Mouse (Mus musculus) kidney, adult 2 months (tissue): ENCODE results near the gene Fip1l1. TPM values are rescaled to one million over a fixed set of nuclear protein-coding genes. Genes with fewer than 3 reads are reported as not detected.

Experiments
- DNase-seq: peaks from one replicate; pipeline ENCODE4 v3.0.0; 2021
- H3K27ac ChIP-seq: fragments of 200-500 bp; 2 replicates; pipeline ENCODE4 v1.5.1; 2012; ENCODE audit warnings: low read depth, low read length, control low read depth, inconsistent platforms; ENCODE audit not compliant: insufficient read depth
- H3K27me3 ChIP-seq: fragments of 200-500 bp; replicated peaks from 2 replicates; pipeline ENCODE4 v1.6.1; 2012; ENCODE audit warnings: mild to moderate bottlenecking, moderate library complexity, low read length, inconsistent platforms; ENCODE audit not compliant: control insufficient read depth, insufficient read depth
- H3K36me3 ChIP-seq: fragments of 200-500 bp; 2 replicates; pipeline ENCODE4 v1.6.1; 2012; ENCODE audit warnings: mild to moderate bottlenecking, moderate library complexity, low read length, inconsistent platforms; ENCODE audit not compliant: control insufficient read depth, insufficient read depth
- H3K4me1 ChIP-seq: fragments of 200-500 bp; 2 replicates; pipeline ENCODE4 v1.6.1; 2011; ENCODE audit warnings: low read length; ENCODE audit not compliant: control insufficient read depth, insufficient read depth
- H3K4me3 ChIP-seq: fragments of 200-500 bp; 2 replicates; pipeline ENCODE4 v1.5.1; 2011; ENCODE audit warnings: mild to moderate bottlenecking, low read depth, low read length, control low read depth; ENCODE audit not compliant: insufficient read depth
- CTCF ChIP-seq: fragments of 200-500 bp; conservative IDR thresholded peaks from 2 replicates; pipeline ENCODE4 v1.5.1; 2011; ENCODE audit warnings: low read depth, mild to moderate bottlenecking, control low read depth, low read length, moderate library complexity, mixed read lengths; ENCODE audit not compliant: insufficient read depth, insufficient read length
- POLR2A ChIP-seq: fragments of 200-500 bp; IDR thresholded peaks from one replicate; pipeline ENCODE4 v1.6.1; 2011; ENCODE audit warnings: low read depth, low read length, control low read depth
- WGBS: fragments of 180-500 bp; shearing (Covaris S2); methylation state at CpG from one replicate; pipeline ENCODE4 v1.1.7; 2018; 5-methylcytosine and 5-hydroxymethylcytosine counted together
- polyA plus RNA-seq: library from polyadenylated mRNA; depleted of rRNA; stranded (reverse); fragments of >200 nt; gene quantifications from 2 replicates; pipeline ENCODE4 v1.2.3, GENCODE M21; 2012; rRNA removed

The Fip1l1 gene
- 19.4 and 21.6 TPM in 2 replicates for polyA plus RNA-seq

DNA sequence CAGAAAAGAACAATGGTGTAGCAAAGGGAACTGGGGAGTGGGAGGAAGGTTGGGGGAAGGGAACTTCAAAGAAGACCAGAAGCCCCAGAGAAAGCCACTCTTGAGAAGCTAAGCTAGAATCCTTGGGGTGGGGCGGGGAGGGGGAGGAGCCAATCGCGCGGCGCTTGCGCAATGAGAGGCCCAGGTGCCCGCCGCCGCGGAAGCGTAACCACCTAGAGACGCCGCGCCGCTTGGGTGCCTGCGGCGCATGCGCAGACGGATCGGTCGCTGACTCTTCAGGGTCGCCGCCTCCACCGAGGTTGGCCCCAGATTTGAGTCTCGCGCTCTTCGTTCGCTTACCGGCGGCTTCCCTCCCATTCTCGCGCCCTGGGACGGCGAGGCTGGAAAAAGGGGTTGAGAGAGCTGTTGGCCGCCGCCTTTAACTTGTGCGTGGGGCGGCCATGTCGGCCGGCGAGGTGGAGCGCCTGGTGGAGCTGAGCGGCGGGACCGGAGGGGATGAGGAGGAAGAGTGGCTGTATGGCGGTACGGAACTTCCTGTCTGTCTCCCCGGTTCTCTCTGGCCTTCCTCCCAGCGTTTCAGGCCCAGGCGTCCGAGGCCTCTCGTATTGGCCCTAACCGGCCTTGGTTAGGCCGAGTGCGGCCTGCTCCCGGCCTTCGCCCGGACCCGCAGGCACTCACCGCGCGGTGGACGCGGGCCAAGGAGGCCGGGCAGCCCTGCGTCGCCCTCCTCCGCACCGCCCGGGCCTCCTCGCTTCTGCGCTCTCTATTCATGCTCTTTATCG, at the start of gene Fip1l1:
Gene Fip1l1, plus strand, starts transcription at position 210 of the 782 bp plus-strand sequence.
- peak within 1 kb of the TSS; percentile 90 for H3K27ac ChIP-seq
- peaks cover 2% of the 10 kb centered on the region; the same call in 1 of the 2 replicates for H3K36me3 ChIP-seq
- TF ChIP-seq CTCF (no peak), POLR2A (no peak)
- WGBS, result under 1% methylated on average over 73 of the region's 73 CpGs
- H3K4me3 ChIP-seq, result peak within 1 kb of the TSS; percentile 91
- peaks cover 9% of the 10 kb centered on the region for H3K4me1 ChIP-seq
- DNase-seq, result peak; percentile 94
- no peaks in the 10 kb centered on the region for H3K27me3 ChIP-seq

DNA sequence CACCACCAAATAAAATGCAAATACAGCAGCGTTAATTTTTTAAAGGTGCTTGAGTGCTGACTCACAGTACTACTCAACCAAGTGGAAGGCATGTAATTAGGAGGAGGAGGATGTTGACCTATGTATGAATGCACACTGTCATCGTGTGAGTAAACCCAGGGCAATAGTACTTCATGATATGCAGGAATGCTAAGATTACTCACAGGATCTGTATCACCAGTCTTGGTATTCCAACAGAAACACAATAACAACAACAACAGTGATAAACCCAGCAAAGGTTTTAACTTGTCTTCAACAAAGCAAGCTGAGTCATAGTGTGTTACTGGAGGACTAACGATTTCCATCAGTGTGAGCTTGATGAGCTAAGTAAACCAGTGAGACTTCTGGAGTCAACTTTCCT, 42.5 kb upstream of the Fip1l1 start:
- DNase-seq, result no peak
- H3K27ac ChIP-seq, result no peak overlapping the region
- H3K4me3 ChIP-seq, result no peak overlapping the region
- TF ChIP-seq POLR2A (no peak), CTCF (no peak)
- H3K4me1 ChIP-seq, result no peaks in the 10 kb centered on the region
- 77% methylated on average over 3 of the region's 3 CpGs for WGBS
- H3K36me3 ChIP-seq, result no peaks in the 10 kb centered on the region
- H3K27me3 ChIP-seq, result no peaks in the 10 kb centered on the region

DNA sequence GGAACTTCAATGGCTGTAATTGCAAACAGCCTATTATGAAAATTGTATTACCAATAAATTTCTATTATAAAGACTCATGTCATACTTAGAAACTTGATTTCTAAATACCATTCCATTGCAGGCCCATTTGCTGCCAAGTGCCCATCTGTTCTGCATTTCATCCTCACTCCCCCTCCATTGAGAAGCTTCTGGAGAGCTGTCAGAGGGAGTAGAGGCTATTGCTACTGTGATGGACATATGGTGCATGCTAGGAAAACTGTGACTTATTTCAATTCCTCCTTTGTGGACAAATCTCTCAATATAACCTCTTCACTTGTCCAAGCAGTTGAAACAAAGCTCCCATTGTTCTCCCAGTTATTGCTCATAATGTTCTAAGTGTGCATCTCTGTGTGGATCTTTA, 23.6 kb upstream of the Fip1l1 start:
- Histone ChIP-seq H3K27me3 (no peaks in the 10 kb centered on the region), H3K4me1 (no peaks in the 10 kb centered on the region), H3K36me3 (no peaks in the 10 kb centered on the region), H3K27ac (no peak overlapping the region), H3K4me3 (no peak overlapping the region)
- DNase-seq, result no peak
- TF ChIP-seq POLR2A (no peak), CTCF (no peak)

DNA sequence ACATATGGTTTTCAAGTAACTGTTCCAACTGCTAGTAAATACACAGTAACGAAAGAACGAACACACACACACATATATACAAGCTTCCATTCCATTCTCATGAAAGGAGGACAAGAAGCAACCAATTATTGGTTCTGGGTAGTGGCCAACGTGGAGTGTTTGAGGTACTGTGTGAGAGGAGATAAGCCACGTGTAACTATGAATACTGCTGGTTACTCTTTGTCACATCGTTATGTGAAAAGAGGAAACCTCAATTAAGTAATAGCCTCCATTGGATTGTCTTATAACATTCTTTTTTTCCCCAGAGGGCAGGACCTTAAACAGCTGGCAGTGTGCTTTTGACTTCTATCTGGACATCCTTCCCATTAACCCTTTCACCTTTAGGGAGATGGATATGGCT, 8.2 kb upstream of the Fip1l1 start:
- peaks cover 11% of the 10 kb centered on the region for H3K4me1 ChIP-seq
- DNase-seq, result no peak
- no peak for TF ChIP-seq POLR2A
- TF ChIP-seq CTCF, result no peak
- H3K4me3 ChIP-seq, result no peak overlapping the region
- H3K36me3 ChIP-seq, result no peaks in the 10 kb centered on the region
- 84% methylated on average over 5 of the region's 5 CpGs for WGBS
- no peaks in the 10 kb centered on the region for H3K27me3 ChIP-seq
- no peak overlapping the region for H3K27ac ChIP-seq

DNA sequence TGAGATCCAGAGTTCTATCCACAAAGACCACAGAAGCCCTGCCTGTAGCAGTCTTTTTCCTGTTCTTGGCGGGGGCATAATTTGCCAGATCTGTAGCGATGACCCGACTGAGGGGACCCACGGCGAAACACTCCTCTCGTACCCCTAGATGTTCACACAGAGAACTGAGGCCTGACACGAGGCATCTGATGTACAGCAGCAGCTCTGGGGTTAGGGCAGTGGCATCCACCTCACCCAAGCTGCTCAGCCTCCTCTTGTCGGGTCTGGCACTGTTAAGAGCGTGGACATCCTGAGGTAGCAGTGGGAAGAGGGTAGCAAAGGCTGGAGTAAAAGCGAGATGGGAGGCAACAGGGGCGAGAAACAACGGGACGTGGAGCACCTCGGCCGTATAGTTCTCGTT, 4.5 kb upstream of the Fip1l1 start:
- 13% methylated on average over 16 of the region's 16 CpGs for WGBS
- Histone ChIP-seq H3K27me3 (no peaks in the 10 kb centered on the region), H3K4me1 (peaks cover 13% of the 10 kb centered on the region), H3K36me3 (no peaks in the 10 kb centered on the region), H3K4me3 (peak overlapping the region; percentile 88), H3K27ac (no peak overlapping the region)
- TF ChIP-seq CTCF (no peak), POLR2A (no peak)
- no peak for DNase-seq

DNA sequence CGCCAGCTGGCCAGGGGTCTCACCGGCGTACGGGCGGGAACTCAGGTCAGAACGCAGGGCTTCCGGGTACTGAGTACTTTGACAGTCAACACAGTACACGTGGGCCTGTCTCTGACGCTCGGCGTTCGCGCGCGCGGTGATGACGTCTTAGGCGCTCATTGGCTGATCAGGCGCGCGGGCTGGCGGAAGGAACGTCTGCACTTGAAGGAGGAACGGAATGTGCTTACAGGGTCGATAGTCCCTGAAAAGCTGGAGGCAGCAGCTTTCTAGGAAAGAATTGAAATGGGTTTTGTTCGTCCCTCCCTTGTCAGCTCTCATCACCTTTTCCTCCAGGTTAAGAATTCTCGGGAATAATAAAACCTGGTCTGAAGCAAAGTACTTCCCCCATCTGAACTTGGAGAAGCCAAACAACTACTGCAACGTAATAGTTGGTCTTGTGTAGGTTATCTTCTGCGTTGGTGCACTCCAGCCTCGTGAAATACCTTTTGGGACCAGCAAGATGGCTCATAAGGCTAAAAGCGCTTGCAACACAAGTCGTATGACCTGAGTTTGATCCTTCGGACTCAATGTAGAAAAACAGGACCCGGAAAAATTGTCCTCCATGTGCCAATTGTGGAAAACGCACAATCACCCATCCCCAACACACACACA, 3.5 kb upstream of the Fip1l1 start, which contains the start of gene Scfd2:
Gene Scfd2, minus strand, starts transcription at position 130 of the 651 bp plus-strand sequence.
- peak; percentile 98 for DNase-seq
- Histone ChIP-seq H3K4me1 (peaks cover 13% of the 10 kb centered on the region), H3K27me3 (no peaks in the 10 kb centered on the region), H3K27ac (peak within 1 kb of the TSS; percentile 58; the same call in 1 of the 2 replicates), H3K4me3 (peak within 1 kb of the TSS; percentile 88), H3K36me3 (no peaks in the 10 kb centered on the region)
- TF ChIP-seq POLR2A, result no peak
- TF ChIP-seq CTCF, result no peak
- WGBS, result 7% methylated on average over 35 of the region's 35 CpGs

DNA sequence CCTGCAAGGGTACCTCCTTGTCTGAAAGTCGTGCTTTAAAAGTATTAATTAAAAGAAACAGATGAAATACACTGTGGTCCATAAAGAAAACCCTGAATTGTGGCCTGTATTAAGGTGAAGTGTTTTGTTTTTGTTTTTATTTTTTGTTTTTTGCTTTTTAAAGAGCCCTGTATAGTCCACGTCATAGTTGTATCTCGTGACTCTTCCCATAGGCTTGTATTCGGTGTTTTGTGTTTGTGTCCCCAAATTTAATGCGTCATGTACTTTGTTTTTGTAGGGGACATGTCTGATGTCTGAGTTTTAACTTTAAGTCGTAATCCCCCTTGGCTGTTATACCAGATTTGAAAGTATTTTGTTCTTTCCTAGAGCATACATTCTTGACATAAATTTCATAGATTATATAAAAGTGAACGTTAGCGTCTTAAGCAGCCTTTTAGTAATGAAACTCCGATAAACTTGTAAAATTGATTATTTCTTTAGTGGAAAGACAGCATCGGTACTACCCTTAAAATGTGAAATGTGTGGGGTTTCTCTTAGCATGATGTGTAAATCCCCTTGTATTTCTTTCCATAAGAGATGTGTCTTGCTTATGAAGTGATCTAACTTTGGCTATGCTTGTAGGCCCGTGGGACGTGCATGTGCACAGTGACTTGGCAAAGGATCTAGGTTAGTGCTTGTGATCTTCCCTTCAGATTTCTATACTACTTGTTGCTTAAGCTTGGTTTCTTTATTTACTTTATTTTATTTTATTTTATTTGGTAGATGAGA, 1.1 kb downstream of the Fip1l1 start:
- Histone ChIP-seq H3K4me1 (peaks cover 4% of the 10 kb centered on the region; the same call in 1 of the 2 replicates), H3K27ac (no peak overlapping the region), H3K27me3 (no peaks in the 10 kb centered on the region), H3K4me3 (peak overlapping the region; percentile 91), H3K36me3 (peaks cover 2% of the 10 kb centered on the region; the same call in 1 of the 2 replicates)
- TF ChIP-seq CTCF, result no peak
- no peak for TF ChIP-seq POLR2A
- DNase-seq, result no peak
- 33% methylated on average over 12 of the region's 12 CpGs for WGBS
